Mouse (Mus musculus): ENCODE results near the gene Pex11b. TPM values are rescaled to one million over a fixed set of nuclear protein-coding genes. Genes with fewer than 3 reads are reported as not detected.
"Not testable (repeated sequence)": the region's sequence is repeated elsewhere in the genome, so short reads cannot be mapped to it uniquely, and the experiment has no call there.

The Pex11b gene
- total RNA-seq, 2 experiments from 2014 or later: 55.7 to 56.7 TPM

DNA sequence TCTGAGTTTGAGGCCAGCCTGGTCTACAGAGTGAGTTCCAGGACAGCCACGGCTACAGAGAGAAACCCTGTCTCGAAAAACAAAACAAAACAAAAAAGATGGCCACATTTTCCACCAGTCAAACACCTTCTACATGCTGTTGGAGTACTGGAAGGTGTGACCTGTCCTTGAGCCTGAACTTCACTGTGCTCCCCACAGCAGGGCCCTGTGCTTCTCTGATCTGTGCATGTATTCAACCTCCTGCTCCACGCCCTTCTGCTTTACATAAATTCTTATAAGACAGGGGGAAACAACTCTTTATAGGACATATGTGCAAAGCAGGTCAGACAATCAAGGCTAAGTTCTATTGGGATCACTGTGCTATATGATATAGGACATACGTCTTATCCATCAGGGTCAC is 12.0 kb upstream of the Pex11b start:
- DNase-seq: no peak

DNA sequence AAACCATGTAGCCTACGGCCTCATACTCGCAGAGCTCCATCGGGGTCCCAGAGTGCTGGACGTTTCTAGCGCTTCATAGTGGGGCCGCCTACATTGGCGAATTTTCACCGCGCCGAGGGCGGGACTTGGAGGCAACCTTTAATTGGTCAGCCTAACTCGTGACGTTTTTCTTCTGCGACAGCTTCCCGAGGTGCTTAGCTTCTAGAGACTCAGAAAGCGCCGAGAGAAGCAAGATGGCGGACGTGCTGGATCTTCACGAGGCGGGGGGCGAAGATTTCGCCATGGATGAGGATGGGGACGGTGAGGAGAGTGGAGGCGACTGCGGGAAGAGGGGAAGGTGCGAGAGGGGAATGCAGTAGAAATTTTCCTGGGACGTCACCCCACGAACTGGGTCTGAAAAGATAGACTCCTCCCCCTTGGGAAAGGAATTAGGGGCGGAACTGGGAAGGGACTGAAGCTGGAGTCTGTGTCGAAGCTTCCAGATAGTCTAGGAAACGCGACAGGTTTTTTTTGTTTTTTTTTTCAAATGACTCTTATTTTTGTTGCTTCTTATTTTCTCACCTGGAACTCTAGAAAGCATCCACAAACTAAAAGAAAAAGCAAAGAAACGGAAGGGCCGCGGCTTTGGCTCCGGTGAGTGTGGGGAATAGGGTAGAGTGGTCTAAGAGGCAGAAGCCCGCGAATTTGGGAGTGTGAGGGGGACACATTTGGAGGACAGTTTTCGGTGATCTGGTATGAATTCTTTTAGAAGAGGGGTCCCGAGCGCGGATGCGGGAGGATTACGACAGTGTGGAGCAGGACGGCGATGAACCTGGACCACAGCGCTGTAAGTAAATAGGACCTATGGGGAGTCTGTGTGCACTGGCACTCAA is 5.2 kb upstream of the Pex11b start, which contains the start of gene Rbm8a:
TSS of gene Rbm8a (plus strand) at position 205 of the 872 bp plus-strand sequence.
- DNase-seq: peak; percentile 96

DNA sequence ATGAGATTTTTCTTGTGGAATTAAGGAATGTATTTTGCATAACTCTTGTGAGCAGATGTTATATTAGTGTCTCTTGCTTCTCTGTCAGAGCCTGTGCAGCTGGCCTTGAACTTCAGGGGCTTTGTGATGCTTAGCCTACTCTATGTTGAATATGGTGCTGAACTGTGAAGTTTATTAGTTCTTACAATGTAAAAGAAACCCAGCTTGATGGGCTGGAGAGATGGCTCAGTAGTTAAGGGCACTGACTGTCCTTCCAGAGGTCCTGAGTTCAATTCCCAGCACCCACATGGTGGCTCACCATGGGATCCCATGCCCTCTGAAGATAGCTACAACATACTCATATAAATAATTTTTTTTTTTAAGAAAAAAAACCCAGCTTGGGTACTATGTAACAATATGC is 3.1 kb upstream of the Pex11b start:
- no peak for DNase-seq

DNA sequence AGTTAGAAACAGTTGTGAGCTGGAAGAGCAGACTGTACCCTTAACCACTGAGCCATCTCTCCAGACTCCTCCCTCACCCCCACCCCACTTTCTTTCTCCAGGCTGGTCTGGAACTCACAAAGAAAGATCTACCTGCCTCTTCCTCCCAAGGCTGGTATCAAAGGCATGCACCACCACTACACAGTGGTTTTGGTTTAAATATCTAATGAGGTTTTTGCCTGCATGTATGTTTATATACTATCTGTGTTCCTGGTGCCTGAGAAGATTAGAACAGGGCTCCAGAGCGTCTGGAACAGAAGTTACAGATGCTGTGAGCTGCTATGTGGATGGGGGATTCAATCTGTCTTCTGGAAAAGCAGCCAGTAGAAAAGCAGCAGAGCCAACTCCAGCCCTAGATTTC is 1.2 kb upstream of the Pex11b start:
- DNase-seq: no peak

DNA sequence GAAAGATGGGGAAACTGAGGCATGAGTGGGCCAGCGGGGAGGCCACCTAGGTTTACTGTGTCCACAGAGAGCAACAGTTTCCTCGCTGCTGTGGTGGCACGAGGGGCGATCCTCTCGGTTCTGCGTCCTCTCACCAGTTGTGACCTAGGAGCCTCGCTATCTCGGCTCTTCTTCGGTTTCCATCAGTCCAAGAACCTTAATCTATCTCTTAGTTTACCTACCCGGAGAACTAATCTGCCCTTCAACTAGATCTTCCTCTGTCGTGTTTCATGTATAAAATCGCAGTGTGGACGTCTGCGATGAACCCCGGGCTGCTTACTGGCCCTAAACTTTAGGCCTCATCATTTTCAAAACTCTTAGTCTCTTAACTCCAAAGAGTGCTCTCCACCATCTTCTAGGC is 730 bp downstream of the Pex11b start:
- DNase-seq: no peak

DNA sequence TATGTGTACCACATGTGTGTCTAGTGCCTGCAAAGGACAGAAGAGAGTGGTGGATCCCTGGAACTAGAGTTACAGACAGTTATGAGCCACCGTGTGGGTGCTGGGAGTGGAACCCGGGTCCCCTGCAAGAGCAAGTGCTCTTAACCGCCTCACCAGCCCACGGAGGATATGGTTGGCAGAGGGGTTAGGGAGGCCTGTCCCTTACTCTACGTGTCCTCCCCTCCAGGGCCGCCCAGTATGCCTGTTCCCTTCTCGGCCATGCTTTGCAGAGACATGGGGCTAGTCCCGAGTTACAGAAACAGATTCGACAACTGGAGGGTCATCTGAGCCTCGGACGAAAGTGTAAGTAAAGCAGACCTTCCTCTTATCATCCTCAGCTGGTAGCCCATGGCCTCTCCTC is 1.3 kb downstream of the Pex11b start:
- DNase-seq: no peak

DNA sequence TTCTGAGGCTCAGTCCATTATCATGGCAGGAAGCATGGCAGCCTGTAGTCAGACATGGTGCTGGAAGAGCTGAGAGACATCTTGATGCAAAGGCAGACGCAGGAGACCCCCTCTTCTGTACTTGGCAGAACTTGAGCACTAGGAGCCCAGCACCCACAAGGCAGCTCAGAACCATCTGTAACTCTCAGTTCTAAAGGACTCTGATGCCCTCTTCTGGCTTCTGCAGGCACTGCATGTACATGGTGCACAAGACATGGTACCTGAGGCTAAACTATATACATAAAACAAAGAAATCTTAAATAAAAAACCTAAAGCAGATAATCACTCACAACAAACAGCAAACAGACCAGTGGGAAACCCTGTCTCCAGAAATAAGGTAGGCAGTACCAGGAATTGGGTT is 4.0 kb downstream of the Pex11b start:
- peak; percentile 27 to 37 for DNase-seq

DNA sequence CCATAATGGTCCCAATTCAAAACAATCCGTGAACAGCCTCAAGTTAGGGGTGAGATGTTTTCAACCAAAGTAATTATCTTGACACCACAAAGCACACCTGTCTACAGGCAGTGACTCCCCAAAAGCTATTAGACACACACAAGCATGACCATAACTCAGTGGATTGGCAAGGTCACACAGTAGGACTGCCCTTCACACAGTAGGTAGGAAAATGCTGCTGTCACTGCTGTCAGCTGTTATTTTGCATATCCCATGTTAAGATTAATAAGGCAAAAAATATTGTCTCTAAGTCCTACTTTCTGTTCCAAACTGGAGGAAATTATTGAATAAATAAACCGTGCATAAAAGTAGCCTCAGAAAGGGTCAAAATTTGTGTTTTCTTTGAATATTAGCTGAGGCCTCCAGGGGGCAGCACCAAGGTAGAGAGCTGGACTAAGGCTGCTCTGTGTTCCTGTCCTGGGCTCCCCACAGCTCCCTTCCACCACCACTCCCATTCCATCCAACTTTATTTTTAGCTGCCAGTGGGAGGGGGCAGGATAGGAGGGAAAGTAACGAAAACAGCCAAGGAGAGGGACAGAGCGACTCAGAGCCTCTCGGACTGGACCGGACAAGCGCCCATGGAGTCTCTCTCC is 10.0 kb downstream of the Pex11b start, which contains the start of gene Itga10:
TSS of gene Itga10 (plus strand) at position 567 of the 632 bp plus-strand sequence.
- no peak for DNase-seq

DNA sequence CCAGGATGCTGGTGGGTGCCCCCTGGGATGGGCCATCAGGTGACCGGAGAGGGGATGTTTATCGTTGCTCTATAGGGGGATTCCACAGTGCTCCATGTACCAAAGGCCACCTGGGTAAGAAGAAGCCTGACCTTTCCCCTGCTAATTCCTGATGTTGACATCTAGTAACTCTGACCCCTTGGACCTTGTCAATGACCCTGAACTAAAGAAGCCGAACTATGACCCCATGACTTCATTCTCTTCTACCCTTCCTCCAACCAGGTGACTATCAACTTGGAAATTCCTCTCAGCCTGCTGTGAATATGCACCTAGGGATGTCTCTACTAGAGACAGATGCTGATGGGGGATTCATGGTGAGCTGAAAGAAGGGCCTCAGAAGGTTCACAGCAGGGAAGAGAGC is 12.2 kb downstream of the Pex11b start:
- DNase-seq: no peak

DNA sequence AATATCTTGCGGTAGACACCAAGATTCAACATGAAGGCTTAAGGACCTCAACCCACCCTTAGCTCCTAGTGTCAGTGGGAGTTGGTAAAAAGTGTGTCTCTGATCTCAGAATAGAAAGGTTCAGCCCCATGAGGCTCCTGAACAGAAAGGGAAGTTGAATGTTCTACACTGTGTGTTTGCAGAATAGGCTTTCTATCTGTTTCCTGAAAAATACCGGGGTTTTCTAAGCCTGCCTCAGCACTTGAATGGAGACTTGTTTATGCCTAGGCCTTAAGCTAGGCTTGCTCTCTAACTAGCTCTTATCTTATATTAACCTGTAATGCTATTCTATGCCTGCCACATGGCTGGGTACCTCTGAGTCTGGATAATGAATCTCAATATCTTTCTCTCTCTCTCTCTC is 25.7 kb downstream of the Pex11b start:
- DNase-seq: no peak

DNA sequence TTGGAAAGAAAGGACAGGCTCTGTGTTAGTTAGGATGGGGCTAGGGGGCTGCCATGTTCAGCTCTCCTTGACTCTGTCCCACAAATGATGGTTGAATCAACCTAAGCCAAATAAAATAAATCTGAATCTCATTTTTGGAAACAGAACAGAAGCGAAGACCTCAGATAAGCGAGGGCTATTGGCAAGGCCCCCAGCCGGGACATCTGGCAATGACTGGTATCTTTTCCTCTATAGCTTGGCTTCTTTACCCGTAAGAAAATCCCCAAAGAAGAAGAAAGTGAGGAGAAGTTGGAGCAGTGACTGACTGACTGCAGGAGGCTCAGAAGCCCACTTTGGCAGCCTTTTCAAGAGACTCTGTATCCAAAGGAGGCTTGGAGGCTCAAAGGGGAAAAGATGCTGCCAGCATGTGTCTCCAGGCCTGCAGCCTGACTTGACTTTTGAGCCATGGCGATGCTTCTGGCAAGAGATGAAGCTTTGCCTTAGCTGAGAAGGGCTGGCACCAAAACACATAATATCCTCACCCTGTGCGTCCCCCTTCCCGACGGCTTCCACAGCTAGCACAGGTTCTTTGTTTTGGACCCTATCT is 27.6 kb downstream of the Pex11b start:
- no peak for DNase-seq

DNA sequence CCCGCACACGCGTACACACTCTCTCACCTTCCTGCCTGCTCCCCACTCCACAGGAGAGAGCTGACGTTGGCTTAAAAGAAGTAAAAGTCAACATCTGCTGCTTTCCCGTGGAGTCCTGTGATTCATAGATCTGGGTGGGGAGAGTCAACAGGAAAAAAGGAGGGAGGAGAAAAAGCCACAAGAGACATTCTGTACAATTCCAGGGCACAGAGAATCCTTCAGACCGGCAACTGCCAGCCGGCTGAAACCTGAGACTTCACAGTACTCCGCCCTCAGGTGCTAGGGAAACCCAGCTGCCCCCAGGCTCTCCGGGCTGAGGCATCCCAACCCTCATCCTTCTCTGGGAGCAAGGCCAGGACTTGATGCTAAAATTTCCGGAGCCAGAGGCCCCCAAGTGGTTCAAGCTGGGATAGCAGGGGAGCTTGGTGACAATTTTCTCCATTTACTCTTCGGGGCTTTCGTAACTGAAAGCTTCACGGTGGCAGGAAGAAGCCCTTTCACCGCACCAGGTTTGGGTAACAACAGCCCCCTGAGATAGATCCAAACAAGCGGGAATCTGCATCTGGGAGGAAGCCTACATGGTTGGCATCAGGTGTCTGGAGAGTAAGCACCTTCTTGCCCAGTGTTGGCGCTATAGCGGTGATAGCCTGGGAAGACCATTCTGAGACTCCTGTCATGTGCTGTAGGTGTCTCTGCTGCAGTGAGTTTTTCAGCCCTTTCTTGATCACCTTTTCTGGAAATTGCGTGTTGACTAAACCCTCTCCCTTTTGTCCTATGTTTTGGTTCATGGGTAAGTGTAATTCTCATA is 28.5 kb downstream of the Pex11b start:
- DNase-seq: peak; percentile 82 to 86

DNA sequence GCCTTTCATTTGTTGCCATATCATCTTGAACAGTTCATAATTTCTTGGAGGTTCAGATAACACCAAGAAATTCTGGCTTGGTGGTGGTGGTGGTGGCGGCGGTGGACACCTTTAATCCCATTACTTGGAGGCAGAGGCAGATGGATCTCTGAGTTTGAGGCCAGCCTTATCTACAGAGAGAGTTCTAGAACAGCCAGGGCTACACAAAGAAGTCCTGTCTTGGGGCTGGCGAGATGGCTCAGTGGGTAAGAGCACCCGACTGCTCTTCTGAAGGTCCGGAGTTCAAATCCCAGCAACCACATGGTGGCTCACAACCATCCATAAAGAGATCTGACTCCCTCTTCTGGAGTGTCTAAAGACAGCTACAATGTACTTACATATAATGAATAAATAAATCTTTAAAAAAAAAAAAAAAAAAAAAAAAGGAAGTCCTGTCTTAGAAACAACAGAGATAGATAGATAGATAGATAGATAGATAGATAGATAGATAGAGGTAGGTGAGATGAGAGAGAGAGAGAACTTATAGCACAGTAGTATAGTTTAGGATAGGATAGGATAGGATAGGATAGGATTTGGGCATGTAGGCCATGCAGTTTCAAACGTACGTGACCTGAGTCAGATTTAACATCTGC is 30.7 kb downstream of the Pex11b start:
- not testable (repeated sequence) for DNase-seq

DNA sequence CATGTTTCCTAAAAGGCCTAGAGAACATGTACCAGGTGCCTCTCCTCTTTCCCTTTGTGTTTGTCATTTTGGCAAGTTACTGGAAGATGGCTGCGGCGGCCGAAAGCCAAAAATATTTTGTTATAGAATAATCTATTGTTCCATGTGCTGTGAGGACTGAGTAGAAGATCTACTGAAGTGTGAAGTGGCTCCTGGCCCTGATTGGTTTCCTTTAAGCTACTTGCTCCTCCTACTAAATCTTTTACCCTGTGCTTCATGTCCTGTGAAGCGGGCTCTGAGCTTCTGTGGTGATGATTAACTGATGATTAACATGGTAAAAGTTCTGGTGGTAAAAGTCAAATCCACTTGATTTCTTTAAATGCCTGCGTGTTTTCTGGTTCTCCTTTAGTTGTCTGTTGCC is 31.7 kb downstream of the Pex11b start:
- DNase-seq: no peak

DNA sequence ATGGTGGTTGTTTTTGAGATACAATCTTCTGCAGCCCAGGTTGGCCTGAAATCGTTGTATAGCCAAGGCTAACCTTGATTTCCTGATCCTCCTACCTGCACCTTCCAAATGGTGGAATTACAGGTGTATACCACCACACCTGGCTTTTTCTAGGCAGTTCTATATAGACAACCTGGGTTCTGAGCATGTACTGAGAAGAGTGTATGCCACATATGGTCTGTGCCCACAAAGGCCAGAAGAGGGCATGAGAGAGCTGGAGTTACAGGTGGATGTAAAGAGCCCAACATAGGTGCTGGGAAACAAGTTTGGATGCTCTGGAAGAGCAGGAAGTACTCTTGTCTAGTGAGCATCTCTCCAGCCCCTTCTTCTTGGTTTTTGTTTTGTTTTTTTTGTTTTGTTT is 32.1 kb downstream of the Pex11b start:
- no peak for DNase-seq

DNA sequence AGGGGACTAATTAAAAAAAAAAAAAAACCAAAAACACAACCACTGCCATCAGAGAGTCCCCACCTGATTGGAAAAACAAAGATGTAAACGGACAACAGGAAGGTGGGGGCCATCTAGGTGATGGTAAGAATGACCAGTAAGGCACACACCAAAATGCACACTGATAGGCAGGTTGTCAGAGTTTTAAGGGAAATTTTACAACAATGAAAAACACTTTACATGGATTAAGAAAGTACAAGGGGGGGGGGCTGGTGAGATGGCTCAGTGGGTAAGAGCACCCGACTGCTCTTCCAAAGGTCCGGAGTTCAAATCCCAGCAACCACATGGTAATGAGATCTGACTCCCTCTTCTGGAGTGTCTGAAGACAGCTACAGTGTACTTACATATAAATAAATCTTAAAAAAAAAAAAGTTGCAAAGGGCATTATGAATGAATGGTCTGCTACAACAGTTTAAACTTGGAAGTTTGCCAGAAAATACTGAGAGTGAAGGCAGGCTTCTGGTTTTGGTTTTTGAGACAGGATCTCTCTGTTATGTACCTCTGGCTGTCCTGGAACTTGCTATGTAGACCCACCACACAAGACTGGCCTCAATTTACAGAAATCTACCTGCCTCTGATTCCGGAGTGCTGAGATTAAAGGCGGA is 33.4 kb downstream of the Pex11b start:
- DNase-seq: no peak

DNA sequence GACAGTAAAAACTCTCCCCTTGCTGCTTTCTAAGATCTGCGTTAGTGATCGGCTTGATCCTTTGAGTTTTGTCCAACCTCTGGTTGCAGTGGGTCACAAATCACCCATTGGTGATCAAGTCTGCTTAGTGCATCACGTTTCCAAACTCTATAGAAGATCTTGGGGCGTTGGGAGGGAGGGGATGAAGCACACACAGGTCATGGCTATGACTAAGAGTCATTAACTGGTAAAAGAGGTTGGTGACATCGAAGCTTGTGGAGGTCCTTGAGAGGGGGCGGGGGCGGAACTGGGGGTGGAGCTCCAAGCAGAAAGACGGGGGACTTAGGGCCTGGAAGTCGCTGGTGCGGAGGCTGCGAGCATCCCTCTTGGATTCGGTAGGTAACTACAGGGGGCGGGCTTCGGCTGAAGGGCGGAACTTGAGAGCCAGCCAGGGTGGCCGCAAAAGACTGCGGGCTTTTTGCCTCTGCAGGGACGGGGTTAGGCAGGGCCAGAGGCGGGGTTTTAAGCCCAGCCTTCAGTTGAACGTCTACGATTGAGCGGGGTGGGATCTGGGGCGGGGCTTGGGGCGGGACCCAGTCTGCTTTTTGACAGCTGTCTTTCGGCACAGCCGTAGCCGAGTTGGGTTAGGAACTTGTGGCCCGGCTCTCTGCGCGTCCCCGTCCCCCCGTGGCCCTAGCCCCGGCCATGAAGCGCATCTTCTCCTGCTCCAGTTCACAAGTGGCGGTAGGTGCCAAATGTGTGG is 34.7 kb downstream of the Pex11b start, which contains the start of gene Ankrd35:
TSS of gene Ankrd35 (plus strand) at position 405 of the 742 bp plus-strand sequence.
- DNase-seq: peak; percentile 71 to 75

DNA sequence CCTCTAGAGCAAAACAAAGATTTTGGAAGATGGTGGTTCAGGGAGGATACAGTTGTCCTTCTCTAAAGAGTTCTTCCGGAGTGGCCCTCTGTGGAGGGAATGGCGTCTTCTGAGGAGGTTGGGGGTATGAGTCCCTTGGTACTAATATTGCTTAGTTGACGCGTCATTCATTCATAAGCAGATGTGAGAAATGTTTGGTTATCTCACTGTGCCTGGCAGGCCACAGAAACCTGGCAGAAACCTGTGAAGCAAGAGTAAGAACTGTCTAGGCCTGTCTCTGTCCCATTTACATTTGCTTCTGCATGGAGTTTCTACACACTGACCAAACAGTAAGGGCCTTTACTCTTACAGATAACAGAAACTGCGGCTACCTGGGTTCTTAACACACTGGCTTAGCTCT is 36.3 kb downstream of the Pex11b start:
- no peak for DNase-seq

DNA sequence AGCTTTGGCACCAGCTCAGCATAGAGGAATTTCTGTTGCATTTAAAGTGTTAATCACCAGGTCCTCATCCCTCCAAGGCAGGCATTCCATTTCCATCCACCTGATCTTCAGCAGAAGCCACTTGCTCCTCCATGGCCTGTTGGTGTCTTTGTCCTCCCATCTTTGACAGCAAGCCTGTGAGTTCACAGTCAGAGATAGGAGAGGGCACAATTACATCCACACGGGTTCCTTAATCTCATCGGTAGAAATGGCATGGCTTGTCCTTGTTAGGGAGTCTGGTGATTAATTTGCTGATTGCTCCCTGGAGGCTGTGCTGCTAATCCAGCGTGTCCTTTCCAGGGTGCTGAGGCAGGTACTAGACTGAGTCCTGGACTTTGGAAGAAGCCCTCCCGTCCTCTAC is 38.3 kb downstream of the Pex11b start:
- DNase-seq: no peak

DNA sequence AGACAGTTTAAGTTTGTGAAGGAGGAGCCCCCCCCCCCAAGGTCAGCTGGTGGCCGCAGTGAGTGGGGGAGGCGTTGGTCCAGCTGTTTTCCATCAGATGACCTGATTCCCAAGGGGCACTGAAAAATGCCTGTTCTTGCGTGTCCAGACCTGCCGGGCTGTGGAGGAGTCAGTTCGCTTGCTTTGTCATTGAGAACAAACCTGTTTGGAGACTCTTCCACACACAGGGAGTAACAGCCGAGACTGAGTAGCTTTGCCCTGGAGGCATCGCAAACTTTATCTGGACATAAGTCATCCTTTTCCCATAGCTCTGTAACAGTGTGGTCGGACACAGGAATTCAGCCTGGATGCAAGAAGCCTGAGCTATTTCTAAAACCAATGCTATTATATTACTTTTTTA is 39.3 kb downstream of the Pex11b start:
- DNase-seq: no peak

DNA sequence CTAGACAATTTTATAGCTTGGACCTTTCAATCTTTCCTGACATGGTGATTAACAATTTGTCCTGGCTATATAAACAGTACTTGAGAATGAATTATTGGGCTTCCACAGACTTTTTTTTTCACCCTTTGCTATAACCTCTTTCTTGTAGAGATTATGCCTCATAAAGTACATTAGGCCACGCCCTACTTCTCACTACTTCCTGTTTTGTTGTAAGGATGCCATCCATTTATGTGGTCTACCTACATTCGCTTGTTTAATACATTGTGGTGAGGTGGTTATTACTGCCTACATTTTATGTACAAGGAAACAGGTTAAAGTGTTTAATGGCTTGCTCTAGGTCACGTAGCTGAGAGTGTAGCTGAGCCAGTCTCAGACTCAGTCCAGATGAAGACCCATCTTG is 40.0 kb downstream of the Pex11b start:
- DNase-seq: no peak

All from layer of hippocampus, postnatal 36 days (tissue).